15 mouse cellular contexts compared by ENCODE assay signal in genomic region chr3:9913357-9913756, GRCm38 (mm10).
"Had no signal": no experiment of that assay in that cellular context is flagged by ENCODE, and none has a peak within 500 bp of the region (broad histone marks: within the 10 kb centered on the region; RNA-seq: fewer than 3 reads in every experiment).

No protein-coding gene starts in this region.

- DNase-seq: gastrocnemius, postnatal 14 days; gastrocnemius, postnatal 36 days; heart, adult 18-20 months; heart, postnatal 14 days; heart, postnatal 36 days; kidney, adult 11 months; kidney, adult 2 months; kidney, postnatal 10 days; kidney, postnatal 25 days; kidney, postnatal 4 days; layer of hippocampus, postnatal 36 days; left cerebral cortex, postnatal 4 days had no signal

- ATAC-seq: hindbrain, postnatal 0 days; intestine, embryonic 16.5 days; liver, embryonic 12.5 days had no signal
